Mouse (Mus musculus): ENCODE data around the gene Pde4dip. TPM values are rescaled to one million over a fixed set of nuclear protein-coding genes. Genes with fewer than 3 reads are reported as not detected.
A peak's percentile ranks its signal among the peaks of the same experiment; 100 is the strongest.

Gene Pde4dip
- polyA plus RNA-seq, 1 experiment from 2014 or later, result 99.4 TPM

DNA sequence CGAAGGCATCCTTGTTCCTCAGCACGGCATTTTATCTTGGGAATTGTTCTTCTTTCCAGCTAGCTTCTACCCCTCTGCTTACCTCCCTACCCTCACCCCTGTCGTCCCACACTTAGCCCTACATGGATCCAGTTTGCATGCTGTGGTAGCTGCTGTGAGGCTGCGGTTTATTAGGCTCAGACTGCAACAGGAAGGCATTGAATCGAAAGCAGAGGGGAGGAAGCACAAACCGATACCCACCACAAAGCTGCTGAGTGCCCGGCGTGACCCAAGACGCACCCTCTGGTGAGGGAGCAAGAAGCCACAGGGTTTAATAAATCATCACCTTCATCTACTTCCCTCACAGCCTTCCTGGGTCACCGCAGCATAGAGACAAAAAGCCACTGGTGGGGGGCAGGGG, 43.6 kb upstream of the Pde4dip start:
- H3K36me3 ChIP-seq (ENCODE audit: control insufficient read depth, insufficient read depth, low read length), result no peaks in the 10 kb centered on the region
- no peak for ATAC-seq (ENCODE audit: insufficient number of reproducible peaks, insufficient read depth, low FRiP score, low read depth)

DNA sequence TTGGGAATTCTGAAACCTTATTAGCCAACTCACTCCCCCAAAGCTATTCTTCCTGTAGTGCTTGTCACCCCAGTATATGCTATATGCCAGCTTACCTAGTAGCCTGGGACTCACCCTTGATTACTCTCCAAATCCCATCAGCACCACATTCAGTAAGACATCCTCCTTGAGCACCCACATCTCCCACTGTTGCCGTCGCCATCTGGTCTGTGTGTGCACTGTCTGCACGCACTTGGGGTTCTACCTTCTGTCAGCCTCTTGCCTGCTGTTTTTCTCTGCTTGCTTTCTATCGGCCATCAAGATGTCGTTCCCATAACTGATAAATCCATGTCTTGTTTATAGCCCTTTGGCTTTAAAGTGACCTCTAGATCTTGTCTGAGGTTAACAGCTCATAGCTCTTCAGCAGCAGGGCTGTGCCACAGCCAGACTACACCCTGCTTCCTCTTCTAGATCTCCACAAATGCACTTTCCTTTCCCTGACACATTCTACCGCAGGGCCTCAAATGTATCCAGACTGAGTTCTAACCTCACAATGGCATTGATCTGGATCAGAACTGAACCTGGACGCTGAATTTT, 42.9 kb upstream of the Pde4dip start:
- H3K27ac ChIP-seq (replicated peaks in 1 of 2; ENCODE audit: control insufficient read depth in 1 of 2, insufficient read depth in 1 of 2, low read depth in 2 of 2, low read length in 2 of 2), result no peak overlapping the region
- no peak for ATAC-seq (ENCODE audit: insufficient number of reproducible peaks, insufficient read depth, low FRiP score, low read depth)

More for the DNA sequence above, 43.6 kb upstream of the Pde4dip start:
- no peaks in the 10 kb centered on the region for H3K9me3 ChIP-seq (ENCODE audit: control insufficient read depth, low read length)
- peaks cover 6 to 16% of the 10 kb centered on the region in 2 experiments; a peak in 3 of 4 replicates for H3K4me1 ChIP-seq (ENCODE audit: control insufficient read depth in 2 of 2, insufficient read depth in 2 of 2, low read length in 2 of 2)
- H3K27me3 ChIP-seq (ENCODE audit: control insufficient read depth, insufficient read depth, low read length), result no peaks in the 10 kb centered on the region
- H3K4me3 ChIP-seq (ENCODE audit: control insufficient read depth in 1 of 2, insufficient read depth in 1 of 2, low read depth in 1 of 2, low read length in 2 of 2), result peak overlapping the region in 1 of 2 experiments; percentile 10; a peak in 1 of 4 replicates
- H3K27ac ChIP-seq (replicated peaks in 1 of 2; ENCODE audit: control insufficient read depth in 1 of 2, insufficient read depth in 1 of 2, low read depth in 2 of 2, low read length in 2 of 2), result no peak overlapping the region
- H3K9ac ChIP-seq (ENCODE audit: low read length), result peak overlapping the region; percentile 39; the same call in 1 of the 2 replicates
- peak overlapping the region; percentile 50 for H3K4me2 ChIP-seq (ENCODE audit: low read length)
- WGBS, result 18% methylated on average over 10 of the region's 10 CpGs

DNA sequence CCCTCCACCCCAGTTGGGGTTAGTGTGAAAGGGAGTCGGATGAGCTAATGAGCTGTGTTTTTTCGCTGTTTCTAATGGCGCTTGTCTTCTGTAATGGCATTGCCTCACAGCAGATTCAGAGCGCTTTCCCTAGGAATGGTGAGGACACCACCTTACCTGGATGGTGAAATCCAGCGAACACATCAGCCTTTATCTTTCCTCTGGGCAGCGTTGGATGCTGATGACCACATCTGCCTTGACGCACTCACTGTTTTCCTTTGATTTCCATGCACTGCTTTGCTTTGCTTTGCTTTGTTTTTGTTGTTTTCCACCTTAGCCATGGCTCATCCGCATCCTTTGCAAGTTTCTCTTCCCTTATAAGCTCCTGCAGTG, 42.3 kb upstream of the Pde4dip start:
- ATAC-seq (ENCODE audit: insufficient number of reproducible peaks, insufficient read depth, low FRiP score, low read depth), result no peak
- WGBS, result 69% methylated on average over 8 of the region's 8 CpGs

More for the DNA sequence above, 42.9 kb upstream of the Pde4dip start:
- 63% methylated on average over 7 of the region's 7 CpGs for WGBS
- peaks cover 6 to 16% of the 10 kb centered on the region in 2 experiments; a peak in 3 of 4 replicates for H3K4me1 ChIP-seq (ENCODE audit: control insufficient read depth in 2 of 2, insufficient read depth in 2 of 2, low read length in 2 of 2)
- H3K4me3 ChIP-seq (ENCODE audit: control insufficient read depth in 1 of 2, insufficient read depth in 1 of 2, low read depth in 1 of 2, low read length in 2 of 2), result no peak overlapping the region
- H3K36me3 ChIP-seq (ENCODE audit: control insufficient read depth, insufficient read depth, low read length), result no peaks in the 10 kb centered on the region
- no peak overlapping the region for H3K9ac ChIP-seq (ENCODE audit: low read length)
- no peaks in the 10 kb centered on the region for H3K9me3 ChIP-seq (ENCODE audit: control insufficient read depth, low read length)
- no peak overlapping the region for H3K4me2 ChIP-seq (ENCODE audit: low read length)
- H3K27me3 ChIP-seq (ENCODE audit: control insufficient read depth, insufficient read depth, low read length), result no peaks in the 10 kb centered on the region

DNA sequence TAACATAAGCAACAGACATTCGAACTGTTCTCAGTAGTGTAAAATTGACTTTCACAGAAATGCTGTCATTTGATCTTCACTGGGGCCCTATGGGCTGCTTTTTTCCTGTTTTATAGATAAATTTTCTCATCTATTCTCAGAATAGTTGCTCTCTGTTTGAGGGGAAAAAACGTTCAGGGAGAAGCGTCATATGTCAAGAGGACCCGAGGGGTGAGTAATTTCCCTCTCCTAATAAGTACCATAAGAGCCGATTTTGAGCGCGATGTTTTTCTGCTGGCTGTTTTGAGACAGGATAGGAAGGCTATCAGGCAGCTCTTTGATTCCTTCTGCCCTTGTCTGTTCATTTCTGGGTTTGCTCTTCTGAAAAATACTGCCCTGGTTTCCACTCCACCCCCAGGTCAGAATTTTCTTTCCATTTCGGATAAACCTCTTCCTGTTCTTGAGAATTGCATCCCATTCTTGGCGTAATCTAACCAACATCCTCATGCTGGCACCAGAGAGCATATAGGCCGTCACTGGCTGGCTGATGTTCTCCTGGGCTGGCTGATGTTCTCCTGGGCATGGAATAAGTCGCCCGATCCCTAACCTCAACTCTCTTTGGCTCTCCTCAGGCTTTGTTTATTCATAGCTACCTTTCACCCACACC, 41.8 kb upstream of the Pde4dip start:
- no peak overlapping the region for H3K9ac ChIP-seq (ENCODE audit: low read length)
- H3K4me1 ChIP-seq (ENCODE audit: control insufficient read depth in 2 of 2, insufficient read depth in 2 of 2, low read length in 2 of 2), result peaks cover 6 to 16% of the 10 kb centered on the region in 2 experiments; a peak in 3 of 4 replicates
- H3K9me3 ChIP-seq (ENCODE audit: control insufficient read depth, low read length), result no peaks in the 10 kb centered on the region
- no peaks in the 10 kb centered on the region for H3K36me3 ChIP-seq (ENCODE audit: control insufficient read depth, insufficient read depth, low read length)
- no peaks in the 10 kb centered on the region for H3K27me3 ChIP-seq (ENCODE audit: control insufficient read depth, insufficient read depth, low read length)
- WGBS, result 45% methylated on average over 12 of the region's 12 CpGs
- no peak overlapping the region for H3K4me2 ChIP-seq (ENCODE audit: low read length)
- no peak overlapping the region for H3K4me3 ChIP-seq (ENCODE audit: control insufficient read depth in 1 of 2, insufficient read depth in 1 of 2, low read depth in 1 of 2, low read length in 2 of 2)
- ATAC-seq (ENCODE audit: insufficient number of reproducible peaks, insufficient read depth, low FRiP score, low read depth), result no peak
- H3K27ac ChIP-seq (replicated peaks in 1 of 2; ENCODE audit: control insufficient read depth in 1 of 2, insufficient read depth in 1 of 2, low read depth in 2 of 2, low read length in 2 of 2), result no peak overlapping the region

More for the DNA sequence above, 42.3 kb upstream of the Pde4dip start:
- Histone ChIP-seq H3K9ac (ENCODE audit: low read length) (no peak overlapping the region), H3K27ac (replicated peaks in 1 of 2; ENCODE audit: control insufficient read depth in 1 of 2, insufficient read depth in 1 of 2, low read depth in 2 of 2, low read length in 2 of 2) (no peak overlapping the region), H3K4me2 (ENCODE audit: low read length) (no peak overlapping the region), H3K9me3 (ENCODE audit: control insufficient read depth, low read length) (no peaks in the 10 kb centered on the region), H3K27me3 (ENCODE audit: control insufficient read depth, insufficient read depth, low read length) (no peaks in the 10 kb centered on the region), H3K36me3 (ENCODE audit: control insufficient read depth, insufficient read depth, low read length) (no peaks in the 10 kb centered on the region), H3K4me3 (ENCODE audit: control insufficient read depth in 1 of 2, insufficient read depth in 1 of 2, low read depth in 1 of 2, low read length in 2 of 2) (no peak overlapping the region), H3K4me1 (ENCODE audit: control insufficient read depth in 2 of 2, insufficient read depth in 2 of 2, low read length in 2 of 2) (peaks cover 6 to 16% of the 10 kb centered on the region in 2 experiments; a peak in 3 of 4 replicates)

DNA sequence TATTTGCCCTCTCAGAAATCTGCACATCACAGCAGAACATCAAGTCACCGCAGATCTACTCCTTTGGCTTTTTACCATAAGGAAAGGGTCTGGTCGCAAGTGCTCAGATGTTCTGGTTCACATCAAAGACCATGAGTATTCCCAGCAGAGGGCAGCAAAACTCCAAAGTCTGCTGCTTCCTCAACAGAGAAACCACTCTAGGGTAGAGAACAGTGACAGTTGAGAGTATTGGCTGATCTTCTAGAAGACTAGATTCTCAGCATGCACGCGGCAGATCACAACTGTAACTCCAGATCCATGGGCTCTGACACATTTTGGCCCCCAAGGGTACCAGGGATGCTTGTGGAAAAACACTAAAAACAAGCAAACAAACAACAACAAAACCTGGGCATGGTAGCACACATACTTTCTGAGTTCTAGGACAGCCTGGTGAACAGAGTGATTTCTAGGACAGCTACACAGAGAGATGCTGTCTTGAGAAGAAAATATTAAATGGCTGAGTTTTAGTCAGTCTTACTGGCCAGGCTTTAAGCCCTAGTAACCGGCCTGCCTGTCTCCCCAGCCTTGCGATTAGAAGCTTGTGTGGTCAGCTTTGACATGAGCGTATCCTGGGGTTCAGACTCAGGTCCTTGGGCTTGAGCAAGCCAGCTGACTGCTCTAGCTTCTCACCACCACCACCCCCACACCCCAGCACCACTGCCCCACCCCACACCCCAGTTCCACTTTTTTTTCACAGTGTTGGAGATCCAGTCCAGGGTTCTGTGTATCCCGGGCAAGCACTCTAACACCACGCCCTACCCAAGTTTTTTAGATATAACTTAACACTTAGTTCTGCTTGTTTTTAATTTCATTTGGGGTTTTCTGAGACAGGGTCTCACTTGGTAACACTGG, 40.7 kb upstream of the Pde4dip start:
- Histone ChIP-seq H3K36me3 (ENCODE audit: control insufficient read depth, insufficient read depth, low read length) (peaks cover 2% of the 10 kb centered on the region; the same call in 1 of the 2 replicates), H3K9ac (ENCODE audit: low read length) (no peak overlapping the region), H3K9me3 (ENCODE audit: control insufficient read depth, low read length) (no peaks in the 10 kb centered on the region), H3K4me1 (ENCODE audit: control insufficient read depth in 2 of 2, insufficient read depth in 2 of 2, low read length in 2 of 2) (peaks cover 6 to 16% of the 10 kb centered on the region in 2 experiments; a peak in 3 of 4 replicates), H3K27me3 (ENCODE audit: control insufficient read depth, insufficient read depth, low read length) (no peaks in the 10 kb centered on the region), H3K27ac (replicated peaks in 1 of 2; ENCODE audit: control insufficient read depth in 1 of 2, insufficient read depth in 1 of 2, low read depth in 2 of 2, low read length in 2 of 2) (no peak overlapping the region), H3K4me2 (ENCODE audit: low read length) (no peak overlapping the region), H3K4me3 (ENCODE audit: control insufficient read depth in 1 of 2, insufficient read depth in 1 of 2, low read depth in 1 of 2, low read length in 2 of 2) (no peak overlapping the region)
- 0 out of 2 replicates have a peak, but pooled peaks have one; percentile 25 for ATAC-seq (ENCODE audit: insufficient number of reproducible peaks, insufficient read depth, low FRiP score, low read depth)
- WGBS, result 52% methylated on average over 9 of the region's 9 CpGs

DNA sequence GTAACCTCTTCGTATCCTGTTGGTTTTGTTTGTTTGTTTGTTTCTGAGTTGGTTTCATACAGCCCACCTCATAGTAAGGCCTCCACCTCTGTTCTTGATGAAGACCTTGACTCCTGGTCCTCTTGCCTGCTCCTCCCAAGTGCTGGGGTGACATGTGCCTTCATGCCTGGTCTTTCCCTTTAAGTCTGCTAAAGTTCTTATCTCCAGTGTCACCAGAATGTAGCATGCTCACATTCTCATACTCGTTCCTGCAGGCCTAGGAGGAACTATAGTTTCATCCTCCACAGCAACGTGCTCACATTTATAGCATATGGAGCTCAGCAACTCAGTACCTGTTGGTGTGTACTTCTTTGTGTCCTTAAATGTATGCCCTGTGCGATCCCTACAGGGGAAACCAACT, 38.8 kb upstream of the Pde4dip start:
- no peak overlapping the region for H3K27ac ChIP-seq (replicated peaks in 1 of 2; ENCODE audit: control insufficient read depth in 1 of 2, insufficient read depth in 1 of 2, low read depth in 2 of 2, low read length in 2 of 2)
- peaks cover 21% of the 10 kb centered on the region for H3K36me3 ChIP-seq (ENCODE audit: control insufficient read depth, insufficient read depth, low read length)
- no peak for ATAC-seq (ENCODE audit: insufficient number of reproducible peaks, insufficient read depth, low FRiP score, low read depth)
- WGBS, result 50% methylated on average over 4 of the region's 4 CpGs
- no peaks in the 10 kb centered on the region for H3K27me3 ChIP-seq (ENCODE audit: control insufficient read depth, insufficient read depth, low read length)
- H3K9me3 ChIP-seq (ENCODE audit: control insufficient read depth, low read length), result no peaks in the 10 kb centered on the region
- no peak overlapping the region for H3K4me3 ChIP-seq (ENCODE audit: control insufficient read depth in 1 of 2, insufficient read depth in 1 of 2, low read depth in 1 of 2, low read length in 2 of 2)
- no peak overlapping the region for H3K4me2 ChIP-seq (ENCODE audit: low read length)
- peaks cover 2 to 8% of the 10 kb centered on the region in 2 experiments; a peak in 2 of 4 replicates for H3K4me1 ChIP-seq (ENCODE audit: control insufficient read depth in 2 of 2, insufficient read depth in 2 of 2, low read length in 2 of 2)
- H3K9ac ChIP-seq (ENCODE audit: low read length), result no peak overlapping the region

DNA sequence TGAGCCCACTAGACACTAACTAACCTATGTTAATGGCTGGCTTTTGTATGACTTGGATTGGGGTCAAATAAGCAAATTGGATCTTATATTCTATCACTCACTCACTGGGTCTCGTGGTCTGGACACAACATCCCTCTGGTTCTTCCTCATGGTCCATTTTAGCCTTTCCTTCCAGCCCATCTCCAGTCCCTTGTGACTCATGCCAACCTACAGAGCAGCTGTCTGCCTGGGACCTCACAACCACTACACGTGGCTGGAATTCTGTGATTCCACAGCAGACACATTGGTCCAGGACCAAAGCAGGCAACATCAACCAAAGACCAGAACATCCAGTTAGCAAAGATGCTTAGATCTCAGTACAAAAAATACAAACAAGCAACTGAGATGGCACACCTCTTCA, 36.7 kb upstream of the Pde4dip start:
- H3K4me3 ChIP-seq (ENCODE audit: control insufficient read depth in 1 of 2, insufficient read depth in 1 of 2, low read depth in 1 of 2, low read length in 2 of 2), result no peak overlapping the region
- H3K9me3 ChIP-seq (ENCODE audit: control insufficient read depth, low read length), result no peaks in the 10 kb centered on the region
- no peak overlapping the region for H3K4me2 ChIP-seq (ENCODE audit: low read length)
- WGBS, result 78% methylated on average over 2 of the region's 2 CpGs
- H3K36me3 ChIP-seq (ENCODE audit: control insufficient read depth, insufficient read depth, low read length), result peaks cover 42% of the 10 kb centered on the region
- no peaks in the 10 kb centered on the region for H3K27me3 ChIP-seq (ENCODE audit: control insufficient read depth, insufficient read depth, low read length)
- 0 out of 4 replicates have a peak, but pooled peaks cover 0 to 2% of the 10 kb centered on the region in 2 experiments for H3K4me1 ChIP-seq (ENCODE audit: control insufficient read depth in 2 of 2, insufficient read depth in 2 of 2, low read length in 2 of 2)
- H3K27ac ChIP-seq (replicated peaks in 1 of 2; ENCODE audit: control insufficient read depth in 1 of 2, insufficient read depth in 1 of 2, low read depth in 2 of 2, low read length in 2 of 2), result no peak overlapping the region
- no peak overlapping the region for H3K9ac ChIP-seq (ENCODE audit: low read length)
- no peak for ATAC-seq (ENCODE audit: insufficient number of reproducible peaks, insufficient read depth, low FRiP score, low read depth)
